Mouse (Mus musculus): ENCODE results near the gene Stard10. TPM values are rescaled to one million over a fixed set of nuclear protein-coding genes. Genes with fewer than 3 reads are reported as not detected.

The Stard10 gene
- polyA plus RNA-seq, 2 experiments: 71.0 to 98.2 TPM

- no peak overlapping the region for H3K9ac ChIP-seq (replicated peaks)
- 83% methylated on average over 10 of the region's 10 CpGs for WGBS (ENCODE audit: insufficient replicate concordance)
- no peak overlapping the region for H3K27ac ChIP-seq
- no peaks in the 10 kb centered on the region for H3K4me1 ChIP-seq (replicated peaks; ENCODE audit: control insufficient read depth in 2 of 2, insufficient read depth in 2 of 2, low read length in 1 of 2)
- no peak for TF ChIP-seq EP300 (IDR thresholded peaks at IDR 0.05; ENCODE audit: low read depth)
- TF ChIP-seq CTCF (IDR thresholded peaks at IDR 0.05; ENCODE audit: low read depth): no peak
- no peak overlapping the region for H3K4me2 ChIP-seq (ENCODE audit: low read depth)
- no peak for DNase-seq (ENCODE audit: low read depth in 3 of 3, low spot score in 3 of 3)
- no peaks in the 10 kb centered on the region for H3K9me3 ChIP-seq (ENCODE audit: control insufficient read depth, low read length)
- no peaks in the 10 kb centered on the region for H3K27me3 ChIP-seq (ENCODE audit: control insufficient read depth, insufficient read depth, low read length)
- H3K36me3 ChIP-seq (replicated peaks; ENCODE audit: control insufficient read depth, insufficient read depth, low read depth): no peaks in the 10 kb centered on the region
- no peak for ATAC-seq (ENCODE audit: insufficient read depth)
- no peak overlapping the region for H3K4me3 ChIP-seq (ENCODE audit: insufficient read depth in 1 of 2, low read depth in 2 of 2, low read length in 2 of 2)
These were observed 26.5 kb upstream of the Stard10 start for GRCm38 (mm10) chr7:101290401-101290800.

- Histone ChIP-seq H3K4me2 (ENCODE audit: low read depth) (no peak overlapping the region), H3K9ac (replicated peaks) (no peak overlapping the region), H3K36me3 (replicated peaks; ENCODE audit: control insufficient read depth, insufficient read depth, low read depth) (no peaks in the 10 kb centered on the region), H3K9me3 (ENCODE audit: control insufficient read depth, low read length) (no peaks in the 10 kb centered on the region), H3K27me3 (ENCODE audit: control insufficient read depth, insufficient read depth, low read length) (no peaks in the 10 kb centered on the region; the same call in 1 of the 2 replicates), H3K4me1 (replicated peaks; ENCODE audit: control insufficient read depth in 2 of 2, insufficient read depth in 2 of 2, low read length in 1 of 2) (no peaks in the 10 kb centered on the region), H3K4me3 (ENCODE audit: insufficient read depth in 1 of 2, low read depth in 2 of 2, low read length in 2 of 2) (no peak overlapping the region), H3K27ac (no peak overlapping the region)
- ATAC-seq (ENCODE audit: insufficient read depth) (no peak), DNase-seq (ENCODE audit: low read depth in 3 of 3, low spot score in 3 of 3) (no peak)
- TF ChIP-seq CTCF (IDR thresholded peaks at IDR 0.05; ENCODE audit: low read depth): no peak
- no peak for TF ChIP-seq EP300 (IDR thresholded peaks at IDR 0.05; ENCODE audit: low read depth)
- 67% methylated on average over 5 of the region's 5 CpGs for WGBS (ENCODE audit: insufficient replicate concordance)
These were observed 25.7 kb upstream of the Stard10 start for GRCm38 (mm10) chr7:101291211-101291610.

DNA sequence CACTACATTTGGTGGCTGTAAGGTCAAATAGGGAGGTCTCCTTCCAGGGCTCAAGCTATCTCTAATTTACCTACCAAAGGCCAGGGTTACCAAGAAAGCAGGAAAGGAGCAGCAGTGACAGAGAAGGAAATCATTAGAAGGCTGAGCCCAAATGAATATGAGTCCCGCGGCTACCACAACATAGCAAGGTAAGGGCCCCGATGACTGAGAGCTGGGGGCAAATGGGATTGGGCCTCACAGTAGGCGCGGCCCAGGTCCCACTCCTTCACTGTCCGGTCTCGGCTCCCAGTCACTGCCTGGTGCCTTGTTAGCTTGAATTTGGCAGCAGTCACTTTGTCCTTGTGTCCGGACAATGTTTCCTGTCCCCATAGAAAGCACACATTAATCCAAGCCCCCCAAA lies 25.2 kb upstream of the Stard10 start:
- Histone ChIP-seq H3K27me3 (ENCODE audit: control insufficient read depth, insufficient read depth, low read length) (no peaks in the 10 kb centered on the region; the same call in 1 of the 2 replicates), H3K9ac (replicated peaks) (no peak overlapping the region), H3K9me3 (ENCODE audit: control insufficient read depth, low read length) (no peaks in the 10 kb centered on the region), H3K4me1 (replicated peaks; ENCODE audit: control insufficient read depth in 2 of 2, insufficient read depth in 2 of 2, low read length in 1 of 2) (no peaks in the 10 kb centered on the region), H3K4me3 (ENCODE audit: insufficient read depth in 1 of 2, low read depth in 2 of 2, low read length in 2 of 2) (no peak overlapping the region), H3K36me3 (replicated peaks; ENCODE audit: control insufficient read depth, insufficient read depth, low read depth) (no peaks in the 10 kb centered on the region), H3K4me2 (ENCODE audit: low read depth) (no peak overlapping the region), H3K27ac (no peak overlapping the region)
- ATAC-seq (ENCODE audit: insufficient read depth) (no peak), DNase-seq (ENCODE audit: low read depth in 3 of 3, low spot score in 3 of 3) (no peak)
- WGBS (ENCODE audit: insufficient replicate concordance): 86% methylated on average over 8 of the region's 8 CpGs
- no peak for TF ChIP-seq CTCF (IDR thresholded peaks at IDR 0.05; ENCODE audit: low read depth)
- TF ChIP-seq EP300 (IDR thresholded peaks at IDR 0.05; ENCODE audit: low read depth): no peak

- no peaks in the 10 kb centered on the region for H3K4me1 ChIP-seq (replicated peaks; ENCODE audit: control insufficient read depth in 2 of 2, insufficient read depth in 2 of 2, low read length in 1 of 2)
- no peak overlapping the region for H3K27ac ChIP-seq
- TF ChIP-seq EP300 (IDR thresholded peaks at IDR 0.05; ENCODE audit: low read depth): no peak
- no peak for TF ChIP-seq CTCF (IDR thresholded peaks at IDR 0.05; ENCODE audit: low read depth)
- WGBS (ENCODE audit: insufficient replicate concordance): 77% methylated on average over 4 of the region's 4 CpGs
- H3K9me3 ChIP-seq (ENCODE audit: control insufficient read depth, low read length): no peaks in the 10 kb centered on the region
- H3K4me3 ChIP-seq (ENCODE audit: insufficient read depth in 1 of 2, low read depth in 2 of 2, low read length in 2 of 2): no peak overlapping the region
- no peaks in the 10 kb centered on the region for H3K36me3 ChIP-seq (replicated peaks; ENCODE audit: control insufficient read depth, insufficient read depth, low read depth)
- DNase-seq (ENCODE audit: low read depth in 3 of 3, low spot score in 3 of 3) (no peak), ATAC-seq (ENCODE audit: insufficient read depth) (no peak)
- H3K27me3 ChIP-seq (ENCODE audit: control insufficient read depth, insufficient read depth, low read length): no peaks in the 10 kb centered on the region; the same call in 1 of the 2 replicates
- H3K4me2 ChIP-seq (ENCODE audit: low read depth): no peak overlapping the region
- no peak overlapping the region for H3K9ac ChIP-seq (replicated peaks)
These were observed 24.8 kb upstream of the Stard10 start for GRCm38 (mm10) chr7:101292086-101292485.

- Histone ChIP-seq H3K4me2 (ENCODE audit: low read depth) (no peak overlapping the region), H3K9ac (replicated peaks) (no peak overlapping the region), H3K27me3 (ENCODE audit: control insufficient read depth, insufficient read depth, low read length) (no peaks in the 10 kb centered on the region; the same call in 1 of the 2 replicates), H3K4me1 (replicated peaks; ENCODE audit: control insufficient read depth in 2 of 2, insufficient read depth in 2 of 2, low read length in 1 of 2) (no peaks in the 10 kb centered on the region), H3K4me3 (ENCODE audit: insufficient read depth in 1 of 2, low read depth in 2 of 2, low read length in 2 of 2) (no peak overlapping the region), H3K36me3 (replicated peaks; ENCODE audit: control insufficient read depth, insufficient read depth, low read depth) (no peaks in the 10 kb centered on the region), H3K9me3 (ENCODE audit: control insufficient read depth, low read length) (no peaks in the 10 kb centered on the region), H3K27ac (no peak overlapping the region)
- WGBS (ENCODE audit: insufficient replicate concordance): 88% methylated on average over 1 of the region's 1 CpGs
- DNase-seq (ENCODE audit: low read depth in 3 of 3, low spot score in 3 of 3) (no peak), ATAC-seq (ENCODE audit: insufficient read depth) (no peak)
- TF ChIP-seq EP300 (IDR thresholded peaks at IDR 0.05; ENCODE audit: low read depth): no peak
- TF ChIP-seq CTCF (IDR thresholded peaks at IDR 0.05; ENCODE audit: low read depth): no peak
These were observed 24.2 kb upstream of the Stard10 start for GRCm38 (mm10) chr7:101292696-101293095.
